Mouse (Mus musculus) liver, embryonic 11.5 days (tissue): Measurements from ENCODE around the gene Gria3. TPM values are rescaled to one million over a fixed set of nuclear protein-coding genes. Genes with fewer than 3 reads are reported as not detected.

Experiments
- ATAC-seq: fragments of 200-750 bp; cut with Nextera tagmentation; replicated peaks from 2 replicates; pipeline ENCODE4 v1.8.0; 2017; ENCODE audit warnings: moderate number of reproducible peaks, mild to moderate bottlenecking, moderate TSS enrichment, moderate library complexity; ENCODE audit not compliant: low FRiP score
- DNase-seq: peaks from one replicate; pipeline ENCODE4 v3.0.0-alpha.2; 2017; ENCODE audit warnings: low spot score
- H3K27ac ChIP-seq: fragments of 300-500 bp; sonication (generic); 2 replicates; pipeline ENCODE4 v1.5.1; 2014; ENCODE audit warnings: mild to moderate bottlenecking, low read depth, low read length, control low read depth
- H3K27me3 ChIP-seq: fragments of 300-500 bp; sonication (generic); replicated peaks from 2 replicates; pipeline ENCODE4 v1.6.1; 2014; ENCODE audit warnings: low read length, mixed read lengths; ENCODE audit not compliant: control insufficient read depth, insufficient read depth
- H3K36me3 ChIP-seq: fragments of 300-500 bp; sonication (generic); 2 replicates; pipeline ENCODE4 v1.6.1; 2014; ENCODE audit warnings: mild to moderate bottlenecking, low read length, moderate library complexity, mixed read lengths; ENCODE audit not compliant: control insufficient read depth, insufficient read depth
- H3K4me1 ChIP-seq: fragments of 300-500 bp; sonication (generic); replicated peaks from 2 replicates; pipeline ENCODE4 v1.6.1; 2014; ENCODE audit warnings: low read length, mixed read lengths; ENCODE audit not compliant: control insufficient read depth, insufficient read depth
- H3K4me2 ChIP-seq: fragments of 300-500 bp; sonication (generic); 2 replicates; pipeline ENCODE4 v1.6.1; 2014; ENCODE audit warnings: mild to moderate bottlenecking, control low read depth, moderate library complexity
- H3K4me3 ChIP-seq: fragments of 300-500 bp; sonication (generic); 2 replicates; pipeline ENCODE4 v1.5.1; 2014; ENCODE audit warnings: low read depth, low read length, control low read depth
- H3K9ac ChIP-seq: fragments of 300-500 bp; sonication (generic); 2 replicates; pipeline ENCODE4 v1.6.1; 2014; ENCODE audit warnings: low read depth, low read length, control low read depth
- H3K9me3 ChIP-seq: fragments of 300-500 bp; sonication (generic); 2 replicates; pipeline ENCODE4 v1.6.1; 2016; ENCODE audit warnings: low read length, inconsistent platforms, mixed read lengths; ENCODE audit not compliant: control insufficient read depth
- WGBS: fragments of 180-500 bp; shearing (Covaris S2); extraction: QIAGEN DNeasy Blood & Tissue Kit; methylation state at CpG from one replicate; pipeline ENCODE4 v1.1.7; 2014; 5-methylcytosine and 5-hydroxymethylcytosine counted together
- polyA plus RNA-seq: library from polyadenylated mRNA; unstranded; fragments of >200 nt; fragmentation: Nextera tagmentation; extraction: Ambion mirVana; gene quantifications from 2 replicates; pipeline ENCODE4 v1.2.1, GENCODE M21; 2014

The Gria3 gene
- 4.0 and 4.1 TPM in 2 replicates for polyA plus RNA-seq

- DNase-seq (no peak), ATAC-seq (peak; percentile 62)
- Histone ChIP-seq H3K4me1 (no peaks in the 10 kb centered on the region), H3K4me2 (peak within 1 kb of the TSS; percentile 70), H3K4me3 (peak within 1 kb of the TSS; percentile 46), H3K27ac (no peak within 1 kb of the TSS), H3K27me3 (peaks cover 12% of the 10 kb centered on the region), H3K9me3 (no peaks in the 10 kb centered on the region), H3K9ac (peak within 1 kb of the TSS; percentile 34; the same call in 1 of the 2 replicates), H3K36me3 (no peaks in the 10 kb centered on the region)
- 14% methylated on average over 21 of the region's 21 CpGs for WGBS
These were observed at the start of gene Gria3 for GRCm38 (mm10) chrX:41400058-41400904. Gene Gria3, plus strand, starts transcription at chrX:41400854.

GRCm38 (mm10) chrX:41387086-41387485 is 13.6 kb upstream of the Gria3 start:
- DNase-seq (no peak), ATAC-seq (no peak)
- Histone ChIP-seq H3K4me1 (no peaks in the 10 kb centered on the region), H3K27me3 (no peaks in the 10 kb centered on the region), H3K4me3 (no peak overlapping the region), H3K36me3 (no peaks in the 10 kb centered on the region), H3K27ac (no peak overlapping the region), H3K9me3 (no peaks in the 10 kb centered on the region), H3K4me2 (no peak overlapping the region), H3K9ac (no peak overlapping the region)
- 57% methylated on average over 7 of the region's 7 CpGs for WGBS

- no peak for ATAC-seq
- WGBS = 72% methylated on average over 1 of the region's 1 CpGs
These were observed 11.6 kb upstream of the Gria3 start for GRCm38 (mm10) chrX:41389079-41389478.

GRCm38 (mm10) chrX:41398482-41398881 is 2.2 kb upstream of the Gria3 start:
- H3K9ac ChIP-seq = no peak overlapping the region

More at GRCm38 (mm10) chrX:41389079-41389478, 11.6 kb upstream of the Gria3 start:
- H3K4me1 ChIP-seq = no peaks in the 10 kb centered on the region
- H3K36me3 ChIP-seq = no peaks in the 10 kb centered on the region
- no peak for DNase-seq
- H3K4me3 ChIP-seq = no peak overlapping the region
- no peaks in the 10 kb centered on the region for H3K9me3 ChIP-seq
- no peak overlapping the region for H3K9ac ChIP-seq
- H3K4me2 ChIP-seq = no peak overlapping the region
- no peaks in the 10 kb centered on the region for H3K27me3 ChIP-seq
- no peak overlapping the region for H3K27ac ChIP-seq

DNA sequence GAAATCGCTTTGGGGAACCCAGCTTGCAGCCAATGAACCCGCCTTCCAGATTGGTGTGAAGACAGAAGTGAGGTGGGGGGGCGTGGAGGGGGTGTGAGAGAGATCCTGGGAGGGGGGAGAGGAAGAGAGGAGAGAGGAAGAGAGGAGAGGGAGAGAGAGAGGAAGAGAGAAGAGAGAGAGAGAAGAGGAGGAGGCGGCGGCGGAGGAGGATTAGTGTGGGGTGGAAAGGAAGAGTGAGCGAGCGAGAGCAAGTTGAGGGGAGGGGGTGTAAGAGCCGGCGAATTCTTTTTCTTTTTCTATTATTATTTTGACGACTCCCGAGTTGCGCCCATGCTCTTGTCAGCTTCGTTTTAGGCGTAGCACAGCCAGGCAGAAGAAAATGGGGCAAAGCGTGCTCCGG is 532 bp downstream of the Gria3 start:
- WGBS = 18% methylated on average over 14 of the region's 17 CpGs
- peak overlapping the region; percentile 70 for H3K4me2 ChIP-seq
- ATAC-seq (no peak), DNase-seq (no peak)
- H3K36me3 ChIP-seq = no peaks in the 10 kb centered on the region
- H3K4me1 ChIP-seq = no peaks in the 10 kb centered on the region
- peak overlapping the region; percentile 46 for H3K4me3 ChIP-seq
- peak overlapping the region; percentile 34; the same call in 1 of the 2 replicates for H3K9ac ChIP-seq
- no peak overlapping the region for H3K27ac ChIP-seq
- no peaks in the 10 kb centered on the region for H3K9me3 ChIP-seq
- peaks cover 12% of the 10 kb centered on the region for H3K27me3 ChIP-seq

More at GRCm38 (mm10) chrX:41398482-41398881, 2.2 kb upstream of the Gria3 start:
- no peak for ATAC-seq
- DNase-seq = no peak
- Histone ChIP-seq H3K27me3 (peaks cover 11% of the 10 kb centered on the region), H3K9me3 (no peaks in the 10 kb centered on the region), H3K36me3 (no peaks in the 10 kb centered on the region), H3K4me2 (no peak overlapping the region), H3K27ac (no peak overlapping the region), H3K4me1 (no peaks in the 10 kb centered on the region), H3K4me3 (no peak overlapping the region)

- Histone ChIP-seq H3K4me3 (peak overlapping the region; percentile 46), H3K4me2 (peak overlapping the region; percentile 70), H3K4me1 (no peaks in the 10 kb centered on the region), H3K27me3 (peaks cover 12% of the 10 kb centered on the region), H3K9ac (peak overlapping the region; percentile 34; the same call in 1 of the 2 replicates), H3K9me3 (no peaks in the 10 kb centered on the region), H3K36me3 (no peaks in the 10 kb centered on the region), H3K27ac (no peak overlapping the region)
- no peak for ATAC-seq
- 7% methylated on average over 20 of the region's 20 CpGs for WGBS
- DNase-seq = peak; percentile 40
These were observed 1.1 kb downstream of the Gria3 start for GRCm38 (mm10) chrX:41401590-41402240.

DNA sequence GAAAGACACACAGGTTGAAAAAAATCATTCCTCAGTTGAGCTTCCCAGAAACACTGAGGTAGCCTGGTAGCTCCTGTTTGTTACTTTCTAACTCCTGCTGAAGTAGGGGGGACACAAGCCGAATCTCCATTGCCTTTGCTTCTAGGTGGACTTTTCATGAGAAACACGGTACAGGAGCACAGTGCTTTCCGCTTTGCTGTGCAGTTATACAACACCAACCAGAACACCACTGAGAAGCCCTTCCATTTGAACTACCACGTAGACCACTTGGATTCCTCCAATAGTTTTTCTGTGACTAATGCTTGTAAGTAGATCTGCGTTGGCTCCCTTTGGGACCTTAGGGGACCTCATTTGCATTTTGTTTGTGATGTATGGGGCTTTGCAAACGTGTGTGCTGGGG is 2.0 kb downstream of the Gria3 start:
- Histone ChIP-seq H3K36me3 (no peaks in the 10 kb centered on the region), H3K4me1 (no peaks in the 10 kb centered on the region), H3K4me3 (peak overlapping the region; percentile 46), H3K9ac (no peak overlapping the region), H3K9me3 (no peaks in the 10 kb centered on the region), H3K27ac (no peak overlapping the region), H3K4me2 (peak overlapping the region; percentile 70), H3K27me3 (peaks cover 12% of the 10 kb centered on the region)
- 20% methylated on average over 6 of the region's 6 CpGs for WGBS
- ATAC-seq (no peak), DNase-seq (no peak)

DNA sequence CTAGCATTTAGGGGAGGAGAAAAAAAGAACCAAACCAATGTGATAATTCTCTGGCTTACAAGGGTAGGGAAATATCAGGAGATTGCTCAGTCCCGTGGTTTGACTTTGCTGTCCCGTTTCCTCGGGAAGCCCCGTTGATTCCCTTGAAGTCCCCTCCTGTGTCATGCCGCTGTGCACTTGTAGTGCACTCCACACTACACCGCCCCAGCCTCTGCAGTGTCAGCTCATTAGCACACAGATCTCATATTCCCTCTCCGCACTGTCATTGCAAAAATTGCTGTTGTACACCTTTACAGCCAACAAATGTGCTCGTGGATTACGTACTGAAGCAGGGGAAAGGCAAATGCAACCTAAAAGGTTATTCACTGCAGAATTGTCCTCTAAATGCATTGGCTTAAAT is 5.6 kb downstream of the Gria3 start:
- peaks cover 12% of the 10 kb centered on the region for H3K27me3 ChIP-seq
- no peaks in the 10 kb centered on the region for H3K36me3 ChIP-seq
- no peaks in the 10 kb centered on the region for H3K9me3 ChIP-seq
- ATAC-seq (no peak), DNase-seq (no peak)
- H3K4me2 ChIP-seq = no peak overlapping the region
- no peak overlapping the region for H3K9ac ChIP-seq
- H3K4me3 ChIP-seq = no peak overlapping the region
- H3K4me1 ChIP-seq = no peaks in the 10 kb centered on the region
- H3K27ac ChIP-seq = no peak overlapping the region
- WGBS = 73% methylated on average over 9 of the region's 9 CpGs
